Mouse (Mus musculus): ENCODE measurements around the gene Samd4. TPM values are rescaled to one million over a fixed set of nuclear protein-coding genes. Genes with fewer than 3 reads are reported as not detected.

The Samd4 gene
- polyA plus RNA-seq, 1 experiment: 0.02 TPM

GRCm38 (mm10) chr14:46945903-46946490, 63.3 kb downstream of the Samd4 start:
- no peak for TF ChIP-seq FLI1 (IDR thresholded peaks at IDR 0.05; ENCODE audit: low read length)
- TF ChIP-seq GATA1 (IDR thresholded peaks at IDR 0.05; ENCODE audit: borderline replicate concordance, low read length): no peak
- Histone ChIP-seq H3K4me1 (peaks cover 7% of the 10 kb centered on the region), H3K36me3 (replicated peaks; ENCODE audit: low read length) (no peaks in the 10 kb centered on the region), H3K9me3 (peaks cover 3% of the 10 kb centered on the region; the same call in 1 of the 2 replicates), H3K4me3 (replicated peaks) (no peak overlapping the region), H3K27me3 (replicated peaks) (peaks cover 8% of the 10 kb centered on the region)

- peaks cover 3% of the 10 kb centered on the region; the same call in 1 of the 2 replicates for H3K9me3 ChIP-seq
- peaks cover 14% of the 10 kb centered on the region for H3K27me3 ChIP-seq (replicated peaks)
- no peaks in the 10 kb centered on the region; the same call in 1 of the 2 replicates for H3K4me1 ChIP-seq
- TF ChIP-seq GATA1 (IDR thresholded peaks at IDR 0.05; ENCODE audit: borderline replicate concordance, low read length) (no peak), FLI1 (IDR thresholded peaks at IDR 0.05; ENCODE audit: low read length) (no peak)
- H3K4me3 ChIP-seq (replicated peaks): no peak overlapping the region
- H3K36me3 ChIP-seq (replicated peaks; ENCODE audit: low read length): no peaks in the 10 kb centered on the region
Observed at GRCm38 (mm10) chr14:46947644-46948043, 65.0 kb downstream of the Samd4 start.

DNA sequence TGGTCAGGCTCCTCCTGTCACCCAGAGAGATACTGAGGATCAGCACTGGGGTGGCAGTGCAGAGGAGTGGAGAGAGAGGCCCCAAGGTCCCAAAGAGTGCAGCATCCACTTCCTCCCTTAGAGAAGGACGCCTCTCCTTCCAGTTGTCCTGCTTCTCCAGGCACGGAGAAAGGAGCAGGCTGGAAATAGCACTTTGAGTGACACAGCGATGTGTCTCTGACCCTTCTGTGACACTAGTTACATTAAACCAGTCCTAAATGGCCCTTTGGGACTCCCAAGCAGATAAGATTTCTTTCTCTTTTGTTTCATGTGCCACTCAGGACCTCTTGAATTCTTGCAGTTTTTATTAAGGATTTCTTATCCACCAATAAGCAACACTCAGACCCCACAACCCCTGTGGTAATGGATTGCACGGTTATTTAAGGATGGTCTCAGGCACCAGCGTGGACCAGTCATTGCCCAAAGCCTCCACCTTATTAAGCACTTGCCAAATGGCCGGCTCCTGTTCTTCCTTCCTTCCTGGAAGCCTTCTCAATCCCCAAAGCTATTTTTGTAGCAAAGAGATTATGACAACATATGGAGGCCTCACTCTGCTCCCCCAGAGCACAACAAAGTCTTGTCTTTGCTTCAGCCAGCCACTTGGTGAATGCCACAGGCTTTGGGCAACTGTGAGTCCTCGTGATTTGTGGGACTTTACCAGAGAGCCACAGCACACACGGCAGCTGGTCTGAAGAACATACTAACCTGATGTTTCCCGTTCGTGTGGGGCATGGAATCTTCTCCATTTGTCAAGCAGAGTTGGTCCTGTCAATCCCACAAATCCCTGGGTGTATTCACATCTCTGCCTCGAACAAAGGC, 68.1 kb downstream of the Samd4 start:
- Histone ChIP-seq H3K4me3 (replicated peaks) (no peak overlapping the region), H3K4me1 (no peaks in the 10 kb centered on the region), H3K36me3 (replicated peaks; ENCODE audit: low read length) (no peaks in the 10 kb centered on the region), H3K27me3 (replicated peaks) (peaks cover 17% of the 10 kb centered on the region), H3K9me3 (peaks cover 3% of the 10 kb centered on the region; the same call in 1 of the 2 replicates)
- no peak for TF ChIP-seq GATA1 (IDR thresholded peaks at IDR 0.05; ENCODE audit: borderline replicate concordance, low read length)
- TF ChIP-seq FLI1 (IDR thresholded peaks at IDR 0.05; ENCODE audit: low read length): no peak

GRCm38 (mm10) chr14:46952264-46952663, 69.6 kb downstream of the Samd4 start:
- H3K36me3 ChIP-seq (replicated peaks; ENCODE audit: low read length): no peaks in the 10 kb centered on the region

DNA sequence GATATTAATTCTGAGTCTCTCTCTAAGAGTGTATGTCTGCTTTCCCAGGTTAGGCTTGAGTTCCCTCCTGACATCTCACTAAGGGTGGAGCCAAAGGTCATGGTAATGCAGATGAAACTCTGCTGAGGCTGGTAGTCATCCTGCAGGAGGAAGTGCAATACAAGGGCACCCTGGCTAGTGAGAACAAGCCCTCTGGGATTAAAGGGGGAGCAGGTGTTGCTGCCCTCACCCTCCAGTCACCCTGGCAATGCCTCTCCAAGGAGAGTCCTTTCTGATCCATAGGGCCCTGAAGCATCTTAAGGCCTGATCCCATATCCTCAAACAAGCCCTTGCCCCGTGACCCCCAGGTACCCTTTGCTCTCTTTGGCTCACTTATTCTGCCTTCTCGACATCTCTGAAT, 72.5 kb downstream of the Samd4 start:
- no peak for TF ChIP-seq GATA1 (IDR thresholded peaks at IDR 0.05; ENCODE audit: borderline replicate concordance, low read length)
- no peak for TF ChIP-seq FLI1 (IDR thresholded peaks at IDR 0.05; ENCODE audit: low read length)
- no peaks in the 10 kb centered on the region for H3K4me1 ChIP-seq
- no peak overlapping the region for H3K4me3 ChIP-seq (replicated peaks)
- no peaks in the 10 kb centered on the region for H3K36me3 ChIP-seq (replicated peaks; ENCODE audit: low read length)
- no peaks in the 10 kb centered on the region; the same call in 1 of the 2 replicates for H3K9me3 ChIP-seq
- H3K27me3 ChIP-seq (replicated peaks): peaks cover 17% of the 10 kb centered on the region

More at GRCm38 (mm10) chr14:46952264-46952663, 69.6 kb downstream of the Samd4 start:
- no peaks in the 10 kb centered on the region for H3K4me1 ChIP-seq
- no peaks in the 10 kb centered on the region for H3K9me3 ChIP-seq
- no peak for TF ChIP-seq GATA1 (IDR thresholded peaks at IDR 0.05; ENCODE audit: borderline replicate concordance, low read length)
- TF ChIP-seq FLI1 (IDR thresholded peaks at IDR 0.05; ENCODE audit: low read length): no peak
- peaks cover 17% of the 10 kb centered on the region for H3K27me3 ChIP-seq (replicated peaks)
- no peak overlapping the region for H3K4me3 ChIP-seq (replicated peaks)

- no peaks in the 10 kb centered on the region for H3K4me1 ChIP-seq
- no peak overlapping the region for H3K4me3 ChIP-seq (replicated peaks)
- no peaks in the 10 kb centered on the region; the same call in 1 of the 2 replicates for H3K9me3 ChIP-seq
- TF ChIP-seq FLI1 (IDR thresholded peaks at IDR 0.05; ENCODE audit: low read length) (no peak), GATA1 (IDR thresholded peaks at IDR 0.05; ENCODE audit: borderline replicate concordance, low read length) (no peak)
- peaks cover 14% of the 10 kb centered on the region for H3K27me3 ChIP-seq (replicated peaks)
- no peaks in the 10 kb centered on the region for H3K36me3 ChIP-seq (replicated peaks; ENCODE audit: low read length)
Observed at GRCm38 (mm10) chr14:46955574-46956043, 73.0 kb downstream of the Samd4 start.

GRCm38 (mm10) chr14:46956121-46956520, 73.5 kb downstream of the Samd4 start:
- peaks cover 12% of the 10 kb centered on the region for H3K27me3 ChIP-seq (replicated peaks)

DNA sequence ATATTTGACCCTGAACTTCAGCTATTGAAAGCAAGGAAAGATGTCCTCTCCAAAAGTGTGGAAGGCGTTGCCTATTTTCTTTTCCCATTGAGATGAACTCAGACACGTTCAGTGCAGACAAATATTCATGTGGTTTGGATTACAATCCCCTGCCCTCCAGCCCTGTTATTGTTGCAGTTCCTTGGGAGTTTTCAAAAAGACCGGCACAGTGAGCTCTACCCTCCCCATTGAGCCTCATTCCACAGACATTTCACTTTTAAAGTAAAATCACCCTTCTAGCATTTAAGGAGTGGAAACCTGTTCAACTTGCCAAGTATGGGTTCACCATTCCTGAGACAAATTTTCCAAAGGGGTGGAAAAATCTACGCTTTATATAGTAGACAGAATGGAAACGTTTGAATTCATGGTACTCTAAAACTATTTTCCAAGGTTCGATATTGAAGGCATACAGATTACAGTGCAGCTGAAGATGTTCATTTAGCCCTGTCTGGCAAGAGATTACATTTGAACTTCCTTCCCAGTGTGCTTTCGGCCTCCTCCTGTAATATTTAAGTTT, 76.6 kb downstream of the Samd4 start:
- no peak for TF ChIP-seq FLI1 (IDR thresholded peaks at IDR 0.05; ENCODE audit: low read length)
- TF ChIP-seq GATA1 (IDR thresholded peaks at IDR 0.05; ENCODE audit: borderline replicate concordance, low read length): no peak
- Histone ChIP-seq H3K4me1 (no peaks in the 10 kb centered on the region), H3K9me3 (peaks cover 11% of the 10 kb centered on the region), H3K4me3 (replicated peaks) (no peak overlapping the region), H3K36me3 (replicated peaks; ENCODE audit: low read length) (no peaks in the 10 kb centered on the region), H3K27me3 (replicated peaks) (no peaks in the 10 kb centered on the region)

More at GRCm38 (mm10) chr14:46956121-46956520, 73.5 kb downstream of the Samd4 start:
- Histone ChIP-seq H3K9me3 (no peaks in the 10 kb centered on the region; the same call in 1 of the 2 replicates), H3K4me1 (no peaks in the 10 kb centered on the region), H3K4me3 (replicated peaks) (no peak overlapping the region), H3K36me3 (replicated peaks; ENCODE audit: low read length) (no peaks in the 10 kb centered on the region)
- TF ChIP-seq GATA1 (IDR thresholded peaks at IDR 0.05; ENCODE audit: borderline replicate concordance, low read length) (no peak), FLI1 (IDR thresholded peaks at IDR 0.05; ENCODE audit: low read length) (no peak)

DNA sequence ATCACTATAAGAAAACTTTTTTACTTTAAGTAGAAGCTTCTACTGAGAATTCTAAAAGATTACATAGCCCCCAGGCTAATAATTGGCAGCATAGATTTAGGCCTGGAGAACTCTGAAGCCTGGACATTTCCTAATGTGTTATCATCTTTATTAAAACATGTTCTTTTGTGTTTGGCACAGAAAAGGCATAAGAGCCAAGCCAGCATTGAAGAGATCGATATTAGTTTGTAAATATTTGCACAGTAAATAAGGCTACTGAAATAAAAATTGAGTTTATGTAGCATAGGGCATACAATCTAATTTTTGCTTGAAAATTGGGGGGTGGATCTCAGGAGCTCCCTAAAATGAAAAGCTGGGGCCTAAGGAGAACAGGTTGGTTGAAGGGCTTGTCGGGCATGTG, 77.2 kb downstream of the Samd4 start:
- no peaks in the 10 kb centered on the region for H3K36me3 ChIP-seq (replicated peaks; ENCODE audit: low read length)
- H3K4me1 ChIP-seq: no peaks in the 10 kb centered on the region
- peaks cover 11% of the 10 kb centered on the region for H3K9me3 ChIP-seq
- no peak overlapping the region for H3K4me3 ChIP-seq (replicated peaks)
- H3K27me3 ChIP-seq (replicated peaks): no peaks in the 10 kb centered on the region
- TF ChIP-seq FLI1 (IDR thresholded peaks at IDR 0.05; ENCODE audit: low read length): no peak
- TF ChIP-seq GATA1 (IDR thresholded peaks at IDR 0.05; ENCODE audit: borderline replicate concordance, low read length): no peak

Measured in megakaryocyte, embryonic 14.5 days (primary cell).